Mouse (Mus musculus) testis, postnatal 10 days (tissue): ENCODE data around the gene Fgd2.
"Not testable (repeated sequence)": the region's sequence is repeated elsewhere in the genome, so short reads cannot be mapped to it uniquely, and the experiment has no call there.

ENCODE experiments used
- DNase-seq: peaks from one replicate; pipeline ENCODE4 v3.0.0; 2021; ENCODE audit warnings: low spot score

Gene Fgd2

DNA sequence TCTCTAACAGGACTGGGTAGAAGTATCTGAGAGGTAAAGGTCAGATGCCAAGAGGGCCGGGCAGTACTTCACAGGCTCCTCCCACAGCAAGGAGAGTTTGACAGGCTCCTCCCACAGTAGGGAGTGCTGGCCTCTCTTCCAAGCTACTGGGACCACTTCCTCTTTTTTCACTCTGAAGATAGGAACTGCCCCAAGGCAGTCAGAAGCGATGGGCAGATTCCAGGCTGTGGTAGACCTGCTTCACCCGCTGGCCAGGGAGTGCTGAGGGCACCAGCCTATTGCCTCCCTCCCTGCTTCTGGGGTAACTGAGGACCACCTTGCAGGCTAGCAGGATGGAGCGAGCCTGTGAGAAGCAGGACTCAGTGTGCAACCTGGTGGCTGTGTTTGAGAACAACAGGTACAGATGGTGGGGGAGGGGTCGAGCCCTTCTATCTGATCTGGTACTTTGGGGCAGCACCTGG, at the start of gene Fgd2:
Gene Fgd2 (plus strand): TSS at position 154 of the 461 bp plus-strand sequence.
- DNase-seq = peak; percentile 46

DNA sequence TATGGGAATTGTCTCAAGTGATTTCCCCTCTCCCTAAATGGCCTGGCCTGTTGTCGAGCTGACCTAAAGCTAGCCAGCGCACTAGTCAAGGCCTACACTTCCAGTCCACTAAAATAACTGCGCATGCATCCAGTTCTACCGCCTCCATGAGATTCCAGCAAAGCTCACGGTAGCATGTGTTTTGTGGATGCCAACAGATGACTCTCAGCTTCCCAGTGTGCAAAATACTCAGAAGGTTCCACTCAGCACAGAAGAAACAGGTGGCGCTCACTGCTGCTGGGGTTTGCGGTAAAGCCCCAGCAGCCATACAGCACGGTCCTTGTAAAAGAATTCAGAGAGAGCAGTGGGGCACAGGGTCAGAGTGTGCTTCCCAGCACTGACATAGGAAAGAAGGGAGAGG, 49.1 kb upstream of the Fgd2 start:
- DNase-seq = no peak

DNA sequence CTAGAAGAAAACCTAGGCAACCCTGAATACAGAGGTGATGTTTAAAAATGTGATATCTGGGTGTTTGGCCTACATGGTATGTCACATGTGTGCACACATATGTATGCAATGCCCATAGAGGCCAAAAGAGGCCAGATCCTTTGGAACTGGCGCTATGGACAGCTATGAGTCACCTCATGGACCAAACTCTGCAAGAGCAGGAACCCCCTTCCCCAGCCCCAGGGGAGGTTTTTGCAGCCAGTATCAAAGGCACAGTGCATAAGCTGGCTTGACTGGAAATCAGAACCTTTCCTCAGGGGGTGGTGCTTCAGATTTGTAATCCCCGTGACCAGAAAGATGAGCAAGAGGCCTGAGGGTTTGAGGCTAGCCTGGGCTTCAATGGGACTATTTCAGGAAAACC, 48.6 kb upstream of the Fgd2 start:
- no peak for DNase-seq

DNA sequence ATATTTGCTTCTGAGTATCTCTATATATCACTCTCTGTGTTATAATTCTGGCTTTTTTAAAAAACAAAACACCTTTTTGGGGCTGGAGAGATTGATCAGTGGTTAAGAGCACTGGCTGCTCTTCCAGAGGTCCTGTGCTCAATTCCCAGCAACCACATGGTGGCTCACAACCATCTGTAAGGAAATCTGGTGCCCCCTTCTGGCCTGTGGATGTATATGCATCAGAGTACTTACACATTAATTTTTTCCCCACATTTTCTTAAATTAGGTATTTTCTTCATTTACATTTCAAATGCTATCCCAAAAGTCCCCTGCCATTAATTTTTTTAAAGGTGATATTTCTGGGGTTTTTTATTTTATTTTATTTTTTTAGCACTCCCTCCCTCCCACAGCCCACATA, 47.4 kb upstream of the Fgd2 start:
- no peak for DNase-seq

DNA sequence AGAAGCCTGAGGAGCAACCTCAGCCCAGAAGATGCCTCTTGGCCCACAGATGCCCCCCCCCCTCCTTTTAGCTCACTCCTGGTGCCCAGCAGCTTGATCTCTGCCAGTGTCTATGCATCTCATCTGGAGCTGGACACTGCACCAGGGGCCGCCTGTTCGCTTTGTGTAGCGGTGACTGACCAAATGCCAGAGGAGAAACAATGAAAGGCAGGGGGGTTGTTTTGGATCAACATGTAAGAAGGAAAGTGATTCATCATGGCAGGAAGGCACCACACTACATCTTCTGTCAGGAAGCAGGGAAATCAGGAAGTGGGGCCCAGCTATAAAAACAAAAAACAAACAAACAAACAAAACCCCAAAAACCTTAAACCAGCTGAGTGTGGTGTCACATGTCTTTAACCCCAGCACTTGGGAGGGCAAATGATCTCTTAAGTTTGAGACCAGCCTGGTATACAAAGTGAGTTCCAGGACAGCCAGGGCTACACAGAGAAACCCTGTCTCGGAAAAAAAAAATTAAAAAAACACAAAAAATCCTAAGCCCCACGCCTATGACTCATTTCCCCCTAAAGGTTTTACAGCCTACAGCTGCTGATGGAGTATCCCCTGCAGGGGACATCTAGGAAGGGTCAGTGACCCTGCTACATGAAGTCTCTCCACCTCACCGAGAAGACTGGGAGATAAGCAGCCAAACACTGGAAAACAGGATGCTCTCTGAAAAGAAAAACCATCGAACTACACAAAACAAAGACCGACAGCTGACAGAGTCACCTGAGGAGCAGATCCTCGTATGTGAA, 44.8 kb upstream of the Fgd2 start:
- DNase-seq = no peak

DNA sequence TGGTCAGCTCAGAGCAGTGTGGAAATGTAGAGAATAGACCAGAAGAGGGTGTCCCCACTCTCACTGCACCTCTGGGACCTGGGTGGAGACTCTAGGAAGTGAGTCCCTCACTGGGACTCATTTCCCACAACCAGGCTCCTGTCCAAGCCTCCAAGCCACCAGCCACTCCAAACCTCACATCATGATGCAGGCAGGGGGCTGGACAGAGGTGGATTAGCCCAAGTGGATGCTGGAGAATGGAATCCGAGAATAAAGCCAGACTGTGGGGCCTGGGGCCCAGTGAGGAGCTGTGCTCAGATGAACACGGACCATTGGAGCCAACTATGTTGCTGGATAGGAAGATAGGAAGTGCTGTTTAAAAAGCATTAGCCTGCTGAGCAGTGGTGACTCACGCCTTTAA, 43.8 kb upstream of the Fgd2 start:
- DNase-seq = no peak

DNA sequence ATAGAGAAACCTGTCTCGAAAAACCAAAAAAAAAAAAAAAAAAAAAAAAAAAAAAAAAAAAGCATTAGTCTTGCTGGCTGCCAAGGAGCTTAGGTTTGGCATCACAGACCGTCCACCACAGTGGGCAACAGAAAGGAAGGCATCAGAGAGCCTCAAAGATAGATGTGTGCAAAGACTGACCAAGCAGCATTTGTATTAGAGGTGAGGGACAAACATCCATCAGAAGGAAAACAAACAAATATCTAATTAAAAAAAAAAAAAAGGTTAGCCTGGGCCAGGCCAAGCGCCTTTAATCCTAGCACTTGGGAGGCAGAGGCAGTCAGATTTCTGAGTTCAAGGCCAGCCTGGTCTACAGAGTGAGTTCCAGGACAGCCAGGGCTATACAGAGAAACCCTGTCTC, 43.3 kb upstream of the Fgd2 start, which contains the start of gene Pi16:
Gene Pi16 (plus strand): TSS at position 301 of the 400 bp plus-strand sequence.
- not testable (repeated sequence) for DNase-seq

DNA sequence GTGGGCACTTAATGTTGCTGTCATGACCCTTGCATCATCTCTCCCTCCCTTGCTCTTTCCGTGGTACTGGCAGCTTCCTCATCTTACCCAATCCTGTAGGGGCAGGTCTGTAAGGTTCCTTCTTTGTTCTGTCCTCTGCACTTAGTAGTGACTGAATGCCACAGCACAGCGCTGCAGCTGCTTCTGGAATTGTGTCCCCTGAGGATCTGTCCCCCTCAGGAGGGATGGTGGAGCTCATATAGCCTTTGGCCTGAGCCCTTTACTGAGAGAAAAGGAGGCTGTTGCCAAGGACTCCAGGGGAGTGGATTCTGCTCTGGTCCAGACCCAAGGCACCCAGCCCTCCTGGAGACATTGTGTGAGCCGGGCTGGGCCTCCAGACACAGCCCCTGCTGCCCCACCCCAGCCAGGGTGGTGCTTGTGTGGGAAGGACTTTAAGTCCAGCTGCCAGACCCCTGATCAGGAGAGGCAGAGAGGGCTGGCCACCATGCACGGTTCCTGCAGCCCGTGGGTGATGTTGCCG, 41.9 kb upstream of the Fgd2 start:
- DNase-seq = no peak

DNA sequence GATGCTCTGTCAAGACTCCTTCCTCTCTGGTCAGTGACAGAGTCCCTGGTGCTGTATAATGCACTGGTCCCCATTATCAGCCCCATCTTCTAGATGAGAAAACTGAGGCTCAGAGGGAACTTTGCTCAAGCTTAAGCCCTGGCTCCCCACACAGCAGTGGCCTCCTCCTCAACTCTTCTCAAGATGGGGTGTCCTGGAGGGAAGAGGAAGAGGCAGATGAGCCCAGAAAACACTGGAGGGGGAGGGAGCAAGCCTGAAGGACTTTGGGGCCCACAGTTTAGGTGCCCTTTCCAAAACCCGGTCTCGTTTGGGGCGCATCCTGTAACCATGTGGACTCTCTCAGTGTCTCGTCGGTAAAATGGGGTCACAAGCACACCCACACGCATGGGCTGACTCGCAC, 41.2 kb upstream of the Fgd2 start:
- no peak for DNase-seq

DNA sequence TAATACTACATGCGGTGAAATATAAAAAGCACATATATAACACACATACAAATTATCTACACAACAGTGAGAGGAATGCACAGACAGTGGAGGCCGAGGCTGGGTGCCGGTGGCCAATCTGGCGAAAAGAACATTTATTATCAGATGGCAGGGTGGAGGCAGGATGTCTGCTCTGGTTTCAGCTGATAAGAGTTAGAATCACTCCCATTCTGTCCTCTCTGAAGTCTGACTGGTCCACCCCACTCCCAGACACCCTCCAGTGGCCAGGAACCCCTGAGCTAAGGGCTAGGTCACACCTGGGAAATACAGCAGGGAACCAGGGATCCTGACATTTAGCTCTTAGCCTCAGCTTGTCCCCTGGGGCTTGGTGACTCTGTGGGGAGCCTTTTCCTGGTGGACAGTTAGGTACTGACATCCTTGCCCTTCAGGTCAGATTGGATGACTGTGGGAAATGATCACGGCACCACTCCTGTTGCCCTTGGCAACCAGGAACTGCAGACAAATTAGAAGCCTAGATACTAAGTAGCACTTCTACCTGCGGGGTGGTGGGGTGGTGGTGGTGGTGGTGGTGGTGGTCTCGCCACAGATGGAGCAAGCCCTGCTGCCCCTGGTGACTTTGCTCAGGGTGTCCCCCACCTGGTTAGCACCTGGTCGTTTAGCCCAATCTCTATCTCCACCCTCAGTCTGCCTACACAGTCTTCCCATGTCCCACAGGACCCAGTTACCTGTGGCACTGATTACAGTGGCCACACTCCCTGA, 40.7 kb upstream of the Fgd2 start:
- no peak for DNase-seq

DNA sequence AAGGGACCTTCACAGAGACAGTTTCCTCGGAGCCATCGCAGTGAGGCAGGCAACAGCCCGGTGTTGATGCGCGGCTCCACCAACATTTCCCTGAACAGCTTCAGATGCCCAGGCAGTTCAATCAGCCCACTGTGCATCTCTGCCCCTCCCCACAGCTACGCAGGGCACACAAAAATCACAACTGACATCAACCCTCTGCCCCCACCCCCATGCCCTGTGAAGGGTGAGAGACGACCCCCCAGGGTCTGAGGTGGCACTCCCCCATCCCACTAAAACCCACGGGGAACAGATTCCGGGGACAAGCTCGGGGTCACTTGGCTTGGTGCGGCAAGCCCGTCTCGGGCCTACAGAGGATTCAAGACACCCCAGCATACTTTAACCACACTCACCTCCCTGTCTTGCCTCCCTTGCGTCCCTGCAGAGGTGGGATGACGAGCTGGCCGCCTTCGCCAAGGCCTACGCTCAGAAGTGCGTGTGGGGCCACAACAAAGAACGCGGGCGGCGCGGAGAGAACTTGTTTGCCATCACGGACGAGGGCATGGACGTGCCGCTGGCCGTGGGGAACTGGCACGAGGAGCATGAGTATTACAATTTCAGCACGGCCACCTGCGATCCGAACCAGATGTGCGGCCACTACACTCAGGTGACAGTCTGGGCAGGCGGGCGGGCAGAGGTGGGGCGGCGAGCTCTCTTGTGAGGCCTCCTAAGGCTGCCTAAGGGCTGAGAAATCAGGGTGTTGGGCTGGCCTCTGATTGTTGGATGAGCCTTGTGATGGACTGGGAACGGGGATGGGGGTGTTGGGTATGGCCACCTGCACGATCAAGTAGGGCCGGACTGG, 38.7 kb upstream of the Fgd2 start:
- no peak for DNase-seq

DNA sequence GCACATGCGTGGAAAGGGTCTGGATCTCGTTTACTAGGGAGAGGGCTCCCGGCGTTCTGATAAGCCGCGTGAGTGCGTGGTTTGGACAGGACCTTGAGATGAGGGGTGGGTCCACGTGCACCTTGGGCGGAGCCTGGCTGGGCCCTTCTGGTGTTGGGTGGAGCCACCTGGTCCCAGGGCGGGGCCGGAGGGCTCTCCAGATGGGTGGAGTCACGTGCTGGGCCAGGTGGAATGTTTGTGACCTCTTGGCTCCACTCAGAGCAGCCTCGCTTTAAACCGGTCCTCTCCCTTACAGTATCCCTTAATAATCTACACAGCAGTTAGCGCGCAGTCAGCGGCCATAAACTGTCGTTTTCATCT, 38.1 kb upstream of the Fgd2 start:
- no peak for DNase-seq

DNA sequence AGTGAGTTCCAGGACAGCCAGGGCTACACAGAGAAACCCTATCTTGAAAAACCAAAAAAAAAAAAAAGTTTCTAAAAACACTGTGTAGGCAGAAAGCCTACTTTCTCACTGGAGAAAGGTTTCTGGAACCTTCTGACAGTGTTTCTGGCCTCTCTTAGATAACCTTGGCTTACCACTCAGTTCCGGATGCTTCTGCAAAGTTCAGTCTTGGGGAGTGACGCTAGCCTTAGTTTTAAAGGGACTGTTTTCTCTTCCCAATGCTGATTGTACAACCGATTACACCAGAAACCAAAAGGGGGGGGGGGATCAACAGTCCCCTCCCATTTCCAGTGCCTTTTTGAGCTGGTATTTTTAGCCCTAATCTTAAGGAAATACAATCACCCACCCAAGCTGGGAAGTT, 37.1 kb upstream of the Fgd2 start:
- DNase-seq = no peak

DNA sequence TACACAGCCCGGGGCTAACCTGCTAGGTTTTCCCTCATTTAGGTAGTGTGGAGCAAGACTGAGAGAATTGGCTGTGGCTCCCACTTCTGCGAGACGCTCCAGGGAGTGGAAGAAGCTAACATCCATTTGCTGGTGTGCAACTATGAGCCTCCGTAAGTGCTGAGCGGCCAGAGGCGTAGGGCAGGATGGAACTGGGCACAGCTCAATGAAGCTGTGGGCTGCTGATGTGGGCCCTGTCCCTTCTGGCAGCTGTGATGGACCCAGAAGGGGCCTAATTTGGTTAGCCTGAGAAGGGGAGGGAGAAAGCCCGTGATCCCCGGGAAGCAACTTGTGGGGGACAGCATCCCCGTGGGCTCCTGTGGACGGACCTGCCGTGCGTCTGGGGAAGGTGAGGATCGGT, 34.9 kb upstream of the Fgd2 start:
- DNase-seq = no peak

DNA sequence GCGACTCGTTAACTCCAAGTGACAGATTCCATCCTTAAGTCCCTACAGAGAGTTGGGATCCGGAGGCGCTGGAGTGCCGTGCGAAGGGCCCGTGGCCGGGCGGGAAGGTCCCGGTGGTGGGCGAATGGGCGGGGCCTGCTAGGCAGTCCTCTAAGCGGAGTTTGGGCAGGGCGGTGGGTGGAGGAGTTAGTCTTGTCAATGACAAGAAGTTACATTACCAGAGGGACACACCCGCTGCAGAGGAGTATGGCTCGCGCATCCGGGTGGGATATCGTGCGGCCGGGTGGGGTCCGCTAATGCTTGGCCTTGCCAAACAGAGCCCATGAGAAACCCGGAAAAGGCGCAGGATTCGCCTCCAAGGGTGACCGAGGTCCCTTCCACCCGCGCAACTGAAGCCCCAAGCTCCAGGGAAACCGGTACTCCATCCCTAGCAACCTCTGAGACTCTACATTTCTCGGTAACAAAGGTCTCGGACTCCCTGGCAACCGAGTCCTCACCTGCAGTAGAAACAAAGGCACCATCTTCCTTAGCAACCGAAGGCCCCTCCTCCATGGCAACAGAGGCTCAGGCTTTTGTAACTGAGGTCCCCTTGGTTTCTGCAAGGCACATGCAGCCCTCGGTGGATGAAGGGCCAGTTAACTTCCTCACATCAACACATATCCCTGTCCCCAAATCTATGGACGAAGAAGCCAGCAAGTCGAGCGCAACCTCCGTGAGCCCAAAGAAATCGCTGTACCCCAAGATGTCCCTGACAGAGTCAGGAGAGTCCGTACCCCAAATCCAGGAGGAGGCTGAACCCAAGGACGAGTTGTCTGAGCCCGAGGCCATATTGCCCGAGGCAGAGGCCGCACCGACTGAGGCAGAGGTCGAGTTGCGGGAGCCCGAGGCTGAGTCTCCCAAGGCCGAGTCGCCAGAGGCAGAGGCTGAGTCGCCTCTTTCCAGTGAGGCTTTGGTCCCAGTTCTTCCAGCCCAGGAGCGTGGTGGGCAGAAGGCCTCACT, 33.9 kb upstream of the Fgd2 start:
- no peak for DNase-seq

DNA sequence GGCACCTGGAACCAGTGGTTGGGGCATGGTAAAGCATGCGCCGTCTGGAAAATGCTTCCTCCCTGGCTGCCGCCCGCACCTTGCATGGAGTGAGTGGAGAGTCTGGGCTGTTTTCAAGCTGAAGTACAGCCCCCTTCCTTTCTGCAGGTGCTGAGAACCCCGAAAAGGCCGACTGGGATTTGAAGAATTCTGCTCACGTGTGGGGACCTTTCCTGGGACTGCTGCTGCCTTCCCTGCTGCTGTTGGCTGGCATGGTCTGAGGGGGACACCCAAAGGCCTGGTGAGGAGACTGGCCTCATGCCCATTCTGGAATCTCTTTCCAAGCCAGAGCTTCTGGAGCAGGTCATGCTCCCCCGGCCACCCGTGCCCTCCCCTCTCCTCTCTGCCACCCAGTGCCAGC, 33.0 kb upstream of the Fgd2 start:
- no peak for DNase-seq

DNA sequence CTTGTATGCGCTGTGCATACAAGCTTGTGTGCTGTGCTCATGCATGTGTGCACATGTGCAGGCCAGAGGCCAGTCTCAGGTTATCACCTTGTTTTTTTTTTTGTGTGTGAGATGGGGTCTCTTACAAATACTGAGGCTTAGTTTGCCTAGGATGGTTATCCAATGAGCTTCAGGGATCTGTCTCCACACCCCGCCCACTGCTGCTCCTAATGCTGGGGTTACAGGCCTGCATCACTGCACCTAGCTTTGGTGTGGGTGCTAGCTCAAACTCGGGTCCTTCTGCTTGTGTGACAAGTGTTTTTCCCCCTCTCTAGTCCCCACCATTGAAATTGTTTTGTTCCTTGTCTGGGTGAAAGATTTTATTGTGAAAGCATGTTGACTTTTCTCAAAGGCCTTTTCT, 30.5 kb upstream of the Fgd2 start:
- no peak for DNase-seq

DNA sequence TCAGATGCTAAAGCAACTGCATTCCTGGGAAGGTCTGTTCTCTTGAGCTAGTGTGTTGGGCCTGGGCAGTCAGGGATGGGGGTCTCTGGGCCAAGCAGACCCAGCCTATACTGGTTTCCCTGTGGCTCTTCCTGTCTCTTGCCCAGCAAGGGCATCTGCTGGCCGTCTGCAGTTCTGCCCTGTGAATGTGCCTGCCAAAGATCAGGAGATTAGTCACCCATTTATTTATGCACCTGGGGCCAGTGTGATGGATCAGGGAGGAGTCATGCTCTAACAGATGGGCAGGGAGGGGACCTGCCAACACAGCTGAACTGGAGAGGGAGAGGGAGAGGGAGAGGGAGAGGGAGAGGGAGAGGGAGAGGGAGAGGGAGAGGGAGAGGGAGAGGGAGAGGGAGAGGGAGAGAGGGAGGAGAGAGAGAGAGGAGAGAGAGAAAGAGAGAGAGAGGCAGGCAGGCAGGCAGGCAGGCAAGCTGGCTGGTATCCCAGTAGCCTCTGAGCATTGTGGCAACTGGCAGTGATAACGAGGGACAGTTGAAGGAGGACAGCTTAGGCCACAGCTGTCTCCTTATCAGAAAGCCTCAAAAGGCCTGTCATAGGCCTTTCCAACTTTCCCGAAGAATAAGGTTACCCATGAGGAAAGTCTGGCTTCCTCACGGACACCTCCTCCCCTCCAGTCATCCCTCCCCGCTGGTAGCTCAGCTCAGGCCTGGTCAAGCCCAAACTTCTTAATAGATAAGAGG, 29.9 kb upstream of the Fgd2 start:
- DNase-seq = no peak

DNA sequence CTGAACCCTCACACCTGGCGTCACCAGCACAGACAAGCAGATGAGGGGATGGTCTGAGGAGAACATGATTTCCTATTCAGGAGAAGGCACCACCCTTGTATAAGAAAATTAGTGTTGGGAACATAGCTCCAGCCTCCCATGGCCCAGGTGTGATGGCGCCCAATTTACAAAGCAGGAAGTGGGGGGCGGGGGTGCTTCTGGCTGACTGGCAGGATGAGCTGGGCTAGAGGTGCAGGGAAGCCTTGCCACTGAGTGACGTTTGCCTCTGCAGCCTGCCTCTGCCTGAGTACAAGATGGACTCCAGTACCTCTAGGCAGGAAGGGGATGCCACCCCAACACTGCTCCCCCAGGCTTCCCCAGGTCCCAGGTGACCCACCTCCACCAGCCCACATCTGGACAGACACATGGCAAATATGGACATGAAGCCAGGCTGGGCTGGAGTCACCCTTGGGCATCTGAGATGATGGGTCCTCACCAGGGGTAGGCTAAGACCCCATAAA, 28.5 kb upstream of the Fgd2 start:
- peak; percentile 49 for DNase-seq
